10 mouse cellular contexts compared by ENCODE assay signal in genomic region chr11:101130056-101130756, GRCm38 (mm10). TPM values are rescaled to one million over a fixed set of nuclear protein-coding genes. Genes with fewer than 3 reads are reported as not detected.
DNase-seq lines count a peak whose midpoint lies in the region; ATAC-seq and TF ChIP-seq lines count a peak whose summit lies in the region.
"Had no signal": no experiment of that assay in that cellular context is flagged by ENCODE, and none has a peak within 500 bp of the region (broad histone marks: within the 10 kb centered on the region; RNA-seq: fewer than 3 reads in every experiment).

No protein-coding gene starts in this region.

- no peak overlapping the region for H3K27ac ChIP-seq in forebrain, embryonic 13.5 days
- no peak overlapping the region for H3K27ac ChIP-seq in forebrain, postnatal 0 days (ENCODE audit: low read depth, low read length)
- H3K27ac ChIP-seq in intestine, embryonic 16.5 days (ENCODE audit: low read length): no peak overlapping the region
- H3K27ac ChIP-seq in hindbrain, embryonic 10.5 days: no peak overlapping the region
- H3K27ac ChIP-seq: hindbrain, embryonic 15.5 days; midbrain, embryonic 12.5 days had no signal

- no peak for TF ChIP-seq CTCF in forebrain, postnatal 0 days (IDR thresholded peaks at IDR 0.05; ENCODE audit: low read depth)

- no peak overlapping the region for H3K4me2 ChIP-seq in forebrain, embryonic 13.5 days
- no peak overlapping the region for H3K4me2 ChIP-seq in forebrain, postnatal 0 days (ENCODE audit: low read depth)
- no peak overlapping the region for H3K4me2 ChIP-seq in intestine, embryonic 16.5 days (ENCODE audit: low read depth, low read length)
- H3K4me2 ChIP-seq: hindbrain, embryonic 15.5 days; midbrain, embryonic 12.5 days had no signal

- no peak for DNase-seq in forebrain, postnatal 0 days
- DNase-seq in brain, adult 2 months (ENCODE audit: low read depth, low spot score): peak; percentile 36
- peak; percentile 75 to 87 for DNase-seq in heart, adult 18-20 months
- DNase-seq in right cerebral cortex, adult 2 months (ENCODE audit: low spot score in 2 of 2): no peak
- no peak for DNase-seq in spleen, postnatal 14 days (ENCODE audit: low spot score in 2 of 2)
- no peak for DNase-seq in hindbrain, embryonic 10.5 days (ENCODE audit: low spot score)

- H3K9me3 ChIP-seq in forebrain, embryonic 13.5 days (replicated peaks): peaks cover 4% of the 10 kb centered on the region; the same call in 1 of the 2 replicates
- no peaks in the 10 kb centered on the region for H3K9me3 ChIP-seq in forebrain, postnatal 0 days (ENCODE audit: low read length)
- H3K9me3 ChIP-seq in intestine, embryonic 16.5 days (ENCODE audit: control insufficient read depth, low read length): no peaks in the 10 kb centered on the region; the same call in 1 of the 2 replicates
- H3K9me3 ChIP-seq in hindbrain, embryonic 10.5 days: peaks cover 18% of the 10 kb centered on the region
- H3K9me3 ChIP-seq: hindbrain, embryonic 15.5 days had no signal

- peak overlapping the region; percentile 30; the same call in 1 of the 2 replicates for H3K9ac ChIP-seq in forebrain, embryonic 13.5 days
- H3K9ac ChIP-seq in forebrain, postnatal 0 days: no peak overlapping the region
- H3K9ac ChIP-seq in intestine, embryonic 16.5 days (ENCODE audit: low read depth, low read length): peak overlapping the region; percentile 40; the same call in 1 of the 2 replicates
- H3K9ac ChIP-seq: hindbrain, embryonic 15.5 days; midbrain, embryonic 12.5 days had no signal

- H3K4me1 ChIP-seq in forebrain, embryonic 13.5 days: no peaks in the 10 kb centered on the region
- no peaks in the 10 kb centered on the region for H3K4me1 ChIP-seq in forebrain, postnatal 0 days (ENCODE audit: insufficient read depth)
- peaks cover 3% of the 10 kb centered on the region; the same call in 1 of the 2 replicates for H3K4me1 ChIP-seq in intestine, embryonic 16.5 days (ENCODE audit: control insufficient read depth, insufficient read depth, low read length)
- peaks cover 3% of the 10 kb centered on the region; the same call in 1 of the 2 replicates for H3K4me1 ChIP-seq in hindbrain, embryonic 10.5 days (replicated peaks)
- H3K4me1 ChIP-seq: hindbrain, embryonic 15.5 days; midbrain, embryonic 12.5 days had no signal

- WGBS in forebrain, embryonic 13.5 days: 55% methylated on average over 18 of the region's 18 CpGs
- 53% methylated on average over 18 of the region's 18 CpGs for WGBS in forebrain, postnatal 0 days
- WGBS in intestine, embryonic 16.5 days: 38% methylated on average over 18 of the region's 18 CpGs
- 55% methylated on average over 18 of the region's 18 CpGs for WGBS in hindbrain, embryonic 10.5 days

- ATAC-seq in forebrain, embryonic 13.5 days: no peak
- ATAC-seq in forebrain, postnatal 0 days: no peak
- ATAC-seq in intestine, embryonic 16.5 days: peak; percentile 48

- peaks cover 22% of the 10 kb centered on the region for H3K36me3 ChIP-seq in forebrain, embryonic 13.5 days (ENCODE audit: poor library complexity, severe bottlenecking)
- peaks cover 15% of the 10 kb centered on the region for H3K36me3 ChIP-seq in forebrain, postnatal 0 days (ENCODE audit: insufficient read depth)
- peaks cover 7% of the 10 kb centered on the region; the same call in 1 of the 2 replicates for H3K36me3 ChIP-seq in intestine, embryonic 16.5 days (ENCODE audit: control insufficient read depth, insufficient read depth, low read length)
- peaks cover 23% of the 10 kb centered on the region for H3K36me3 ChIP-seq in hindbrain, embryonic 10.5 days

- no peaks in the 10 kb centered on the region for H3K27me3 ChIP-seq in forebrain, embryonic 13.5 days
- no peaks in the 10 kb centered on the region for H3K27me3 ChIP-seq in forebrain, postnatal 0 days (ENCODE audit: insufficient read depth, low read length)
- no peaks in the 10 kb centered on the region for H3K27me3 ChIP-seq in intestine, embryonic 16.5 days (replicated peaks; ENCODE audit: control insufficient read depth, insufficient read depth, low read length)
- no peaks in the 10 kb centered on the region for H3K27me3 ChIP-seq in hindbrain, embryonic 10.5 days (ENCODE audit: insufficient read depth, poor library complexity, severe bottlenecking)
- H3K27me3 ChIP-seq: hindbrain, embryonic 15.5 days; midbrain, embryonic 12.5 days had no signal

- H3K4me3 ChIP-seq in forebrain, embryonic 13.5 days: no peak overlapping the region
- no peak overlapping the region for H3K4me3 ChIP-seq in forebrain, postnatal 0 days (ENCODE audit: low read depth, low read length)
- H3K4me3 ChIP-seq in intestine, embryonic 16.5 days (ENCODE audit: low read length): no peak overlapping the region
- H3K4me3 ChIP-seq in hindbrain, embryonic 10.5 days: no peak overlapping the region
- H3K4me3 ChIP-seq: hindbrain, embryonic 15.5 days; midbrain, embryonic 12.5 days had no signal

RNA-seq across cellular contexts. Expression of gene Tubg1, which starts 10.5 kb away (rescaled TPM):
- polyA plus RNA-seq in forebrain, embryonic 13.5 days (2015; fragmentation: Nextera tagmentation; extraction: Ambion mirVana): 108 and 112 TPM in 2 replicates
- total RNA-seq in forebrain, postnatal 0 days (2014; rRNA removed): 35.6 and 43.1 TPM in 2 replicates
- 64.8 and 66.6 TPM in 2 replicates for polyA plus RNA-seq in forebrain, postnatal 0 days (2015; fragmentation: Nextera tagmentation; extraction: Ambion mirVana)
- total RNA-seq in heart, adult 18-20 months (2021): 10 to 100 TPM; 23.9 to 25.6 TPM
- 51.0 and 56.3 TPM in 2 replicates for polyA plus RNA-seq in intestine, embryonic 16.5 days (2015; fragmentation: Nextera tagmentation; extraction: Ambion mirVana)
- 136 and 141 TPM in 2 replicates for polyA plus RNA-seq in hindbrain, embryonic 10.5 days (2016; fragmentation: Nextera tagmentation; extraction: Ambion mirVana)

RNA-seq across cellular contexts. Expression of gene Retreg3, which starts 10.5 kb away (rescaled TPM):
- 18.6 and 20.8 TPM in 2 replicates for polyA plus RNA-seq in forebrain, embryonic 13.5 days (2015; fragmentation: Nextera tagmentation; extraction: Ambion mirVana)
- 53.3 and 59.0 TPM in 2 replicates for total RNA-seq in forebrain, postnatal 0 days (2014; rRNA removed)
- 21.0 and 23.2 TPM in 2 replicates for polyA plus RNA-seq in forebrain, postnatal 0 days (2015; fragmentation: Nextera tagmentation; extraction: Ambion mirVana)
- total RNA-seq in heart, adult 18-20 months (2021): 10 to 100 TPM; 29.7 to 31.6 TPM
- polyA plus RNA-seq in intestine, embryonic 16.5 days (2015; fragmentation: Nextera tagmentation; extraction: Ambion mirVana): 12.6 and 13.2 TPM in 2 replicates
- polyA plus RNA-seq in hindbrain, embryonic 10.5 days (2016; fragmentation: Nextera tagmentation; extraction: Ambion mirVana): 17.8 and 21.2 TPM in 2 replicates

RNA-seq across cellular contexts. Expression of gene Tubg2, which starts 25.5 kb away (rescaled TPM):
- 14.6 and 16.4 TPM in 2 replicates for polyA plus RNA-seq in forebrain, embryonic 13.5 days (2015; fragmentation: Nextera tagmentation; extraction: Ambion mirVana)
- total RNA-seq in forebrain, postnatal 0 days (2014; rRNA removed): 23.2 and 28.6 TPM in 2 replicates
- 59.9 and 69.7 TPM in 2 replicates for polyA plus RNA-seq in forebrain, postnatal 0 days (2015; fragmentation: Nextera tagmentation; extraction: Ambion mirVana)
- total RNA-seq in heart, adult 18-20 months (2021): 1 to 10 TPM; 2.3 to 3.7 TPM
- 3.9 and 4.2 TPM in 2 replicates for polyA plus RNA-seq in intestine, embryonic 16.5 days (2015; fragmentation: Nextera tagmentation; extraction: Ambion mirVana)
- 2.8 and 4.8 TPM in 2 replicates for polyA plus RNA-seq in hindbrain, embryonic 10.5 days (2016; fragmentation: Nextera tagmentation; extraction: Ambion mirVana)

RNA-seq across cellular contexts. Expression of gene Psmc3ip, which starts 35.0 kb away (rescaled TPM):
- 63.3 and 64.1 TPM in 2 replicates for polyA plus RNA-seq in forebrain, embryonic 13.5 days (2015; fragmentation: Nextera tagmentation; extraction: Ambion mirVana)
- 9.5 and 13.8 TPM in 2 replicates for total RNA-seq in forebrain, postnatal 0 days (2014; rRNA removed)
- 19.2 and 25.7 TPM in 2 replicates for polyA plus RNA-seq in forebrain, postnatal 0 days (2015; fragmentation: Nextera tagmentation; extraction: Ambion mirVana)
- 1 to 10 TPM; 2.4 to 2.6 TPM for total RNA-seq in heart, adult 18-20 months (2021)
- polyA plus RNA-seq in intestine, embryonic 16.5 days (2015; fragmentation: Nextera tagmentation; extraction: Ambion mirVana): 15.0 and 18.1 TPM in 2 replicates
- polyA plus RNA-seq in hindbrain, embryonic 10.5 days (2016; fragmentation: Nextera tagmentation; extraction: Ambion mirVana): 59.7 and 72.5 TPM in 2 replicates

RNA-seq across cellular contexts. Expression of gene Cntnap1, which starts 40.1 kb away (rescaled TPM):
- 0.36 and 0.42 TPM in 2 replicates for polyA plus RNA-seq in forebrain, embryonic 13.5 days (2015; fragmentation: Nextera tagmentation; extraction: Ambion mirVana)
- total RNA-seq in forebrain, postnatal 0 days (2014; rRNA removed): 3.0 and 3.5 TPM in 2 replicates
- polyA plus RNA-seq in forebrain, postnatal 0 days (2015; fragmentation: Nextera tagmentation; extraction: Ambion mirVana): 0.35 and 1.1 TPM in 2 replicates
- total RNA-seq in heart, adult 18-20 months (2021): 1 to 10 TPM; 1.1 to 1.9 TPM
- polyA plus RNA-seq in intestine, embryonic 16.5 days (2015; fragmentation: Nextera tagmentation; extraction: Ambion mirVana): 0.86 and 0.87 TPM in 2 replicates
- 0.29 and 0.71 TPM in 2 replicates for polyA plus RNA-seq in hindbrain, embryonic 10.5 days (2016; fragmentation: Nextera tagmentation; extraction: Ambion mirVana)

Comparison
In these comparisons a context has a peak if more than half of its experiments do, and no peak if none do; other contexts are left out.
1. DNase-seq: peak in brain, adult 2 months (single experiment) and heart, adult 18-20 months (2 of 2); none in forebrain, postnatal 0 days (single experiment), right cerebral cortex, adult 2 months (0 of 2), spleen, postnatal 14 days (0 of 2) and hindbrain, embryonic 10.5 days (single experiment).